In the genomic region with DNA sequence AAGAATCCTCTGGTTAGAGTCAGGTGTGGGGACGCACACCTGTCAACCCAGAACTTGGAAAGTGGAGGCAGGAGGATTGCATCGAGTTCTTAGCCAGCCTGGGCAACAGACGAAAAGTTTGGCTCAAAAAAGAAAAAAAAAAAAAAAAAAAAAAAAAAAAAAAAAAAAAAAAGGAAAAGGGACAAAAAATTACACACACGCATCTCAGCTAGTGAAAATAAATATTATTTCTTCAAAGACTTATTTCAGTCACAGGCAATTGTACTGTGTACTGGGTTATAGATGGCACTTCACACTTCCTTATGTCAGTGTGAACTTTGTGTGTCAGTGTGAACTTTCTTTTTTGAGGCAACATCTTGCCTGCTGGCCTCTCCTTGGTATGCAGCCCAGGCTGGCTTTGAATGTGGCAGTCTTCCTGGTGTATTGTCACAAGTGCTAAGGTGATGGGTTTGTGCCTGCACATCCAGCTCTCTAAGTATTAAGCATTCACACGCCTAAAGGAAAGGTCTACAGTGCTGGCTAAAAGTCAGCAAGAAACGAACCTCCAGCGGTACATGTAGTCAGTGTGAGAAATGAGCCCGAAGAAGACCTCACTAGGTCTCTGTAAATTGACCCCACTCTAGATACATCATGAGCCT, we compare ENCODE assay signal across 8 mouse cellular contexts. TPM values are rescaled to one million over a fixed set of nuclear protein-coding genes. Genes with fewer than 3 reads are reported as not detected.
DNase-seq lines count a peak whose midpoint lies in the region; ATAC-seq and TF ChIP-seq lines count a peak whose summit lies in the region.

No protein-coding gene starts in this region.

- WGBS in liver, adult 2 months = 51% methylated on average over 8 of the region's 8 CpGs
- WGBS in embryonic facial prominence, embryonic 10.5 days = 55% methylated on average over 8 of the region's 8 CpGs
- WGBS in intestine, embryonic 14.5 days = 44% methylated on average over 8 of the region's 8 CpGs
- 54% methylated on average over 8 of the region's 8 CpGs for WGBS in neural tube, embryonic 13.5 days

- no peak overlapping the region for H3K27ac ChIP-seq in liver, adult 2 months (replicated peaks; ENCODE audit: insufficient read depth, low read depth, low read length)
- H3K27ac ChIP-seq in embryonic facial prominence, embryonic 10.5 days (replicated peaks) = peak overlapping the region; percentile 95
- no peak overlapping the region for H3K27ac ChIP-seq in intestine, embryonic 14.5 days (ENCODE audit: low read depth)
- peak overlapping the region; percentile 97; the same call in 1 of the 2 replicates for H3K27ac ChIP-seq in neural tube, embryonic 13.5 days (replicated peaks)

- no peaks in the 10 kb centered on the region for H3K27me3 ChIP-seq in liver, adult 2 months (ENCODE audit: control insufficient read depth, insufficient read depth, low read length)
- no peaks in the 10 kb centered on the region for H3K27me3 ChIP-seq in embryonic facial prominence, embryonic 10.5 days (replicated peaks; ENCODE audit: low read depth, poor library complexity, severe bottlenecking)
- no peaks in the 10 kb centered on the region for H3K27me3 ChIP-seq in intestine, embryonic 14.5 days (replicated peaks; ENCODE audit: control insufficient read depth, insufficient read depth, low read length)
- no peaks in the 10 kb centered on the region for H3K27me3 ChIP-seq in neural tube, embryonic 13.5 days

- DNase-seq in liver, adult 2 months (ENCODE audit: extremely low read depth, low read depth, low spot score) = peak; percentile 13
- DNase-seq in liver = no peak
- DNase-seq in embryonic facial prominence, embryonic 10.5 days (ENCODE audit: low spot score) = no peak
- no peak for DNase-seq in intestine, embryonic 14.5 days (ENCODE audit: low spot score)
- no peak for DNase-seq in thymus, adult 18-20 months
- DNase-seq in kidney, postnatal 10 days = no peak

- H3K79me2 ChIP-seq in liver, adult 2 months (ENCODE audit: control insufficient read depth, insufficient read depth, low read length) = no peaks in the 10 kb centered on the region

- no peak for TF ChIP-seq CTCF in liver, adult 2 months (IDR thresholded peaks at IDR 0.05; ENCODE audit: low read depth, low read length)

- no peaks in the 10 kb centered on the region for H3K9me3 ChIP-seq in embryonic facial prominence, embryonic 10.5 days
- no peaks in the 10 kb centered on the region for H3K9me3 ChIP-seq in intestine, embryonic 14.5 days (ENCODE audit: control insufficient read depth, low read length)
- no peaks in the 10 kb centered on the region for H3K9me3 ChIP-seq in neural tube, embryonic 13.5 days

- TF ChIP-seq POLR2A in liver, adult 2 months (IDR thresholded peaks at IDR 0.05; ENCODE audit: extremely low read depth, insufficient read depth, low read length) = no peak

- H3K36me3 ChIP-seq in liver, adult 2 months (ENCODE audit: control insufficient read depth, insufficient read depth, low read length) = no peaks in the 10 kb centered on the region
- H3K36me3 ChIP-seq in embryonic facial prominence, embryonic 10.5 days (replicated peaks) = peaks cover 15% of the 10 kb centered on the region
- peaks cover 8% of the 10 kb centered on the region for H3K36me3 ChIP-seq in intestine, embryonic 14.5 days (ENCODE audit: control insufficient read depth, insufficient read depth, low read length)
- H3K36me3 ChIP-seq in neural tube, embryonic 13.5 days = peaks cover 15% of the 10 kb centered on the region

- H3K4me2 ChIP-seq in intestine, embryonic 14.5 days (ENCODE audit: low read length) = peak overlapping the region; percentile 76
- peak overlapping the region; percentile 72 for H3K4me2 ChIP-seq in neural tube, embryonic 13.5 days

- peak overlapping the region; percentile 75 for H3K4me3 ChIP-seq in liver, adult 2 months (ENCODE audit: insufficient read depth, low read depth, low read length)
- peak overlapping the region; percentile 97 for H3K4me3 ChIP-seq in embryonic facial prominence, embryonic 10.5 days
- H3K4me3 ChIP-seq in intestine, embryonic 14.5 days (ENCODE audit: low read depth, low read length) = peak overlapping the region; percentile 75
- H3K4me3 ChIP-seq in neural tube, embryonic 13.5 days = peak overlapping the region; percentile 89

- no peak; the same call in 1 of the 2 replicates for ATAC-seq in intestine, embryonic 14.5 days (replicated peaks; ENCODE audit: low FRiP score, low TSS enrichment, low read depth)
- no peak for ATAC-seq in neural tube, embryonic 13.5 days (ENCODE audit: low read depth)
- no peak for ATAC-seq in granulocyte monocyte progenitor cell, adult 5-6 weeks (replicated peaks; ENCODE audit: poor library complexity, severe bottlenecking)

- H3K4me1 ChIP-seq in liver, adult 2 months (ENCODE audit: control insufficient read depth, insufficient read depth, low read length) = peaks cover 2% of the 10 kb centered on the region; the same call in 1 of the 2 replicates
- H3K4me1 ChIP-seq in embryonic facial prominence, embryonic 10.5 days = peaks cover 16% of the 10 kb centered on the region
- H3K4me1 ChIP-seq in intestine, embryonic 14.5 days (replicated peaks; ENCODE audit: control insufficient read depth, insufficient read depth, low read length) = no peaks in the 10 kb centered on the region
- H3K4me1 ChIP-seq in neural tube, embryonic 13.5 days (replicated peaks) = peaks cover 20% of the 10 kb centered on the region

- peak overlapping the region; percentile 51; the same call in 1 of the 2 replicates for H3K9ac ChIP-seq in liver, adult 2 months (ENCODE audit: low read depth, low read length)
- H3K9ac ChIP-seq in intestine, embryonic 14.5 days (ENCODE audit: low read length) = peak overlapping the region; percentile 75
- peak overlapping the region; percentile 92 for H3K9ac ChIP-seq in neural tube, embryonic 13.5 days

RNA-seq across cellular contexts. Expression of gene C2cd5, which starts 0.7 kb away (rescaled TPM):
- total RNA-seq in liver, adult 2 months (2014; rRNA removed) = 4.1 and 4.6 TPM in 2 replicates
- 2.5 and 3.2 TPM in 2 replicates for polyA plus RNA-seq in liver, adult 2 months (2012; rRNA removed)
- 31.3 and 34.9 TPM in 2 replicates for polyA plus RNA-seq in embryonic facial prominence, embryonic 10.5 days (2016; fragmentation: Nextera tagmentation; extraction: Ambion mirVana)
- polyA plus RNA-seq in intestine, embryonic 14.5 days (2014; fragmentation: Nextera tagmentation; extraction: Ambion mirVana) = 22.0 and 24.5 TPM in 2 replicates
- polyA plus RNA-seq in neural tube, embryonic 13.5 days (2015; fragmentation: Nextera tagmentation; extraction: Ambion mirVana) = 44.2 and 44.6 TPM in 2 replicates
- total RNA-seq in granulocyte monocyte progenitor cell, adult 5-6 weeks (2014; fragmentation: Nextera tagmentation) = 80.3 and 105 TPM in 2 replicates
- total RNA-seq in granulocyte monocyte progenitor cell, adult 5-6 weeks (2017) = 50.8 and 51.8 TPM in 2 replicates

Comparison
In these comparisons a context has a peak if more than half of its experiments do, and no peak if none do; other contexts are left out.
1. H3K27ac ChIP-seq: peak in embryonic facial prominence, embryonic 10.5 days (single experiment) and neural tube, embryonic 13.5 days (single experiment); none in liver, adult 2 months (single experiment) and intestine, embryonic 14.5 days (single experiment).
2. Peak in every context shown above with its lines, with median percentiles within 50 percentile points of each other: H3K4me3 ChIP-seq and H3K9ac ChIP-seq.